Mouse (Mus musculus) cerebral cortex, adult 2 months (tissue): ENCODE results near the gene Pdgfc.

Experiments used
- WGBS: fragments of 180-500 bp; shearing (Covaris S2); methylation state at CpG from one replicate; pipeline ENCODE4 v1.1.7; 2018; 5-methylcytosine and 5-hydroxymethylcytosine counted together

The Pdgfc gene

GRCm38 (mm10) chr3:81170073-81170809, 134.0 kb downstream of the Pdgfc start:
- WGBS: 70% methylated on average over 4 of the region's 4 CpGs

- 90% methylated on average over 3 of the region's 3 CpGs for WGBS
Observed at GRCm38 (mm10) chr3:81174832-81175231, 138.6 kb downstream of the Pdgfc start.

GRCm38 (mm10) chr3:81181319-81182013, 145.2 kb downstream of the Pdgfc start:
- 78% methylated on average over 1 of the region's 1 CpGs for WGBS

- WGBS: 74% methylated on average over 2 of the region's 2 CpGs
Observed at GRCm38 (mm10) chr3:81196937-81197336, 160.7 kb downstream of the Pdgfc start.

GRCm38 (mm10) chr3:81197644-81198043, 161.4 kb downstream of the Pdgfc start:
- WGBS: 95% methylated on average over 4 of the region's 4 CpGs

GRCm38 (mm10) chr3:81200647-81201046, 164.4 kb downstream of the Pdgfc start:
- 90% methylated on average over 8 of the region's 8 CpGs for WGBS

GRCm38 (mm10) chr3:81205201-81205600, 169.0 kb downstream of the Pdgfc start:
- WGBS: 80% methylated on average over 5 of the region's 5 CpGs

GRCm38 (mm10) chr3:81208246-81208645, 172.0 kb downstream of the Pdgfc start:
- WGBS: 69% methylated on average over 2 of the region's 2 CpGs

- WGBS: 81% methylated on average over 3 of the region's 3 CpGs
Observed at GRCm38 (mm10) chr3:81211147-81211546, 174.9 kb downstream of the Pdgfc start.

- 68% methylated on average over 3 of the region's 3 CpGs for WGBS
Observed at GRCm38 (mm10) chr3:81211666-81212065, 175.4 kb downstream of the Pdgfc start.

- 43% methylated on average over 4 of the region's 4 CpGs for WGBS
Observed at GRCm38 (mm10) chr3:81215547-81216118, 179.4 kb downstream of the Pdgfc start.

GRCm38 (mm10) chr3:81221682-81222081, 185.5 kb downstream of the Pdgfc start:
- 80% methylated on average over 4 of the region's 4 CpGs for whole genome bisulfite sequencing

- 76% methylated on average over 4 of the region's 4 CpGs for WGBS
Observed at GRCm38 (mm10) chr3:81228344-81228743, 192.1 kb downstream of the Pdgfc start.

GRCm38 (mm10) chr3:81242697-81243590, 206.7 kb downstream of the Pdgfc start:
- WGBS: 45% methylated on average over 7 of the region's 7 CpGs

GRCm38 (mm10) chr3:81243591-81243990, 207.4 kb downstream of the Pdgfc start:
- WGBS: 75% methylated on average over 6 of the region's 6 CpGs

GRCm38 (mm10) chr3:81262801-81263200, 226.6 kb downstream of the Pdgfc start:
- 100% methylated on average over 1 of the region's 1 CpGs for WGBS
